Mouse (Mus musculus) kidney, embryonic 14.5 days (tissue): ENCODE results near the gene Phrf1. TPM values are rescaled to one million over a fixed set of nuclear protein-coding genes. Genes with fewer than 3 reads are reported as not detected.

Experiments
- ATAC-seq: fragments of 200-750 bp; cut with Nextera tagmentation; 2 replicates; pipeline ENCODE4 v1.8.0; 2017; ENCODE audit warnings: moderate number of reproducible peaks, mild to moderate bottlenecking, moderate TSS enrichment, moderate library complexity; ENCODE audit not compliant: low FRiP score, low TSS enrichment
- H3K27ac ChIP-seq: fragments of 300-500 bp; sonication (generic); 2 replicates; pipeline ENCODE4 v1.5.1; 2014; ENCODE audit warnings: low read depth, mild to moderate bottlenecking, low read length, moderate library complexity, mixed read lengths
- H3K27me3 ChIP-seq: fragments of 300-500 bp; sonication (generic); 2 replicates; pipeline ENCODE4 v1.6.1; 2014; ENCODE audit warnings: mild to moderate bottlenecking, low read length; ENCODE audit not compliant: control insufficient read depth, insufficient read depth
- H3K36me3 ChIP-seq: fragments of 300-500 bp; sonication (generic); 2 replicates; pipeline ENCODE4 v1.6.1; 2014; ENCODE audit warnings: low read length, mixed read lengths; ENCODE audit not compliant: control insufficient read depth, insufficient read depth
- H3K4me1 ChIP-seq: fragments of 300-500 bp; sonication (generic); 2 replicates; pipeline ENCODE4 v1.6.1; 2014; ENCODE audit warnings: low read length, mixed read lengths; ENCODE audit not compliant: control insufficient read depth, insufficient read depth
- H3K4me2 ChIP-seq: fragments of 300-500 bp; sonication (generic); replicated peaks from 2 replicates; pipeline ENCODE4 v1.6.1; 2014; ENCODE audit warnings: low read depth, mild to moderate bottlenecking, low read length
- H3K4me3 ChIP-seq: fragments of 300-500 bp; sonication (generic); 2 replicates; pipeline ENCODE4 v1.5.1; 2014; ENCODE audit warnings: mild to moderate bottlenecking, low read length
- H3K9ac ChIP-seq: fragments of 300-500 bp; sonication (generic); 2 replicates; pipeline ENCODE4 v1.6.1; 2014; ENCODE audit warnings: low read depth, mild to moderate bottlenecking, low read length, moderate library complexity
- H3K9me3 ChIP-seq: fragments of 300-500 bp; sonication (generic); 2 replicates; pipeline ENCODE4 v1.6.1; 2016; ENCODE audit warnings: low read length; ENCODE audit not compliant: control insufficient read depth
- WGBS: fragments of 180-500 bp; shearing (Covaris S2); extraction: QIAGEN DNeasy Blood & Tissue Kit; methylation state at CpG from one replicate; pipeline ENCODE4 v1.1.7; 2014; 5-methylcytosine and 5-hydroxymethylcytosine counted together
- polyA plus RNA-seq: library from polyadenylated mRNA; unstranded; fragments of >200 nt; fragmentation: Nextera tagmentation; extraction: Ambion mirVana; gene quantifications from 2 replicates; pipeline ENCODE4 v1.2.1, GENCODE M21; 2014

The Phrf1 gene
- polyA plus RNA-seq, 1 experiment from 2014 or later, result 82.6 TPM

- H3K27ac ChIP-seq, result peak overlapping the region; percentile 87
- H3K4me2 ChIP-seq, result peak overlapping the region; percentile 73
- peak; percentile 69 for ATAC-seq
- peak overlapping the region; percentile 63 for H3K4me3 ChIP-seq
- H3K9ac ChIP-seq, result peak overlapping the region; percentile 67
- peaks cover 12% of the 10 kb centered on the region; the same call in 1 of the 2 replicates for H3K36me3 ChIP-seq
- no peaks in the 10 kb centered on the region for H3K27me3 ChIP-seq
- no peaks in the 10 kb centered on the region for H3K9me3 ChIP-seq
- WGBS, result 2% methylated on average over 42 of the region's 42 CpGs
- peaks cover 29% of the 10 kb centered on the region for H3K4me1 ChIP-seq
Measured at GRCm38 (mm10) chr7:141215880-141216733, 12.5 kb upstream of the Phrf1 start.

- no peak overlapping the region for H3K27ac ChIP-seq
- WGBS, result 84% methylated on average over 11 of the region's 11 CpGs
Measured at GRCm38 (mm10) chr7:141216894-141217293, 11.7 kb upstream of the Phrf1 start.

GRCm38 (mm10) chr7:141217343-141218013 is 11.1 kb upstream of the Phrf1 start:
- Histone ChIP-seq H3K36me3 (peaks cover 12% of the 10 kb centered on the region; the same call in 1 of the 2 replicates), H3K9ac (peak overlapping the region; percentile 67; the same call in 1 of the 2 replicates), H3K4me3 (peak overlapping the region; percentile 3; the same call in 1 of the 2 replicates), H3K27ac (no peak overlapping the region), H3K27me3 (no peaks in the 10 kb centered on the region), H3K4me2 (peak overlapping the region; percentile 73), H3K4me1 (peaks cover 38% of the 10 kb centered on the region), H3K9me3 (no peaks in the 10 kb centered on the region)
- no peak for ATAC-seq
- WGBS, result 94% methylated on average over 17 of the region's 17 CpGs

More at GRCm38 (mm10) chr7:141216894-141217293, 11.7 kb upstream of the Phrf1 start:
- H3K4me1 ChIP-seq, result peaks cover 32% of the 10 kb centered on the region
- H3K4me3 ChIP-seq, result peak overlapping the region; percentile 63
- H3K27me3 ChIP-seq, result no peaks in the 10 kb centered on the region
- H3K9me3 ChIP-seq, result no peaks in the 10 kb centered on the region
- ATAC-seq, result no peak
- H3K36me3 ChIP-seq, result peaks cover 12% of the 10 kb centered on the region; the same call in 1 of the 2 replicates
- peak overlapping the region; percentile 67; the same call in 1 of the 2 replicates for H3K9ac ChIP-seq
- peak overlapping the region; percentile 73 for H3K4me2 ChIP-seq

GRCm38 (mm10) chr7:141218141-141218540 is 10.4 kb upstream of the Phrf1 start:
- no peaks in the 10 kb centered on the region for H3K9me3 ChIP-seq
- no peaks in the 10 kb centered on the region for H3K27me3 ChIP-seq
- no peak overlapping the region for H3K4me2 ChIP-seq
- 72% methylated on average over 3 of the region's 3 CpGs for WGBS
- no peak for ATAC-seq
- H3K4me1 ChIP-seq, result peaks cover 39% of the 10 kb centered on the region
- H3K27ac ChIP-seq, result no peak overlapping the region
- no peak overlapping the region for H3K4me3 ChIP-seq
- H3K9ac ChIP-seq, result peak overlapping the region; percentile 34
- H3K36me3 ChIP-seq, result peaks cover 12% of the 10 kb centered on the region; the same call in 1 of the 2 replicates

- no peak overlapping the region for H3K4me3 ChIP-seq
- WGBS, result 87% methylated on average over 5 of the region's 5 CpGs
- H3K27ac ChIP-seq, result no peak overlapping the region
- no peaks in the 10 kb centered on the region for H3K27me3 ChIP-seq
- no peak overlapping the region for H3K4me2 ChIP-seq
- ATAC-seq, result no peak
- no peaks in the 10 kb centered on the region for H3K9me3 ChIP-seq
- peaks cover 39% of the 10 kb centered on the region for H3K4me1 ChIP-seq
- peak overlapping the region; percentile 34 for H3K9ac ChIP-seq
- peaks cover 12% of the 10 kb centered on the region; the same call in 1 of the 2 replicates for H3K36me3 ChIP-seq
Measured at GRCm38 (mm10) chr7:141218557-141219133, 9.9 kb upstream of the Phrf1 start.

- Histone ChIP-seq H3K36me3 (peaks cover 12% of the 10 kb centered on the region; the same call in 1 of the 2 replicates), H3K27ac (no peak overlapping the region), H3K9ac (no peak overlapping the region), H3K27me3 (no peaks in the 10 kb centered on the region), H3K4me2 (no peak overlapping the region), H3K4me1 (peaks cover 34% of the 10 kb centered on the region), H3K9me3 (no peaks in the 10 kb centered on the region), H3K4me3 (no peak overlapping the region)
- no peak for ATAC-seq
- 94% methylated on average over 1 of the region's 1 CpGs for WGBS
Measured at GRCm38 (mm10) chr7:141219558-141220099, 9.0 kb upstream of the Phrf1 start.

- Histone ChIP-seq H3K4me1 (peaks cover 28% of the 10 kb centered on the region), H3K27me3 (no peaks in the 10 kb centered on the region), H3K4me2 (peak overlapping the region; percentile 95; the same call in 1 of the 2 replicates), H3K27ac (no peak overlapping the region), H3K36me3 (peaks cover 12% of the 10 kb centered on the region; the same call in 1 of the 2 replicates), H3K4me3 (peak overlapping the region; percentile 52; the same call in 1 of the 2 replicates), H3K9ac (peak overlapping the region; percentile 74; the same call in 1 of the 2 replicates), H3K9me3 (no peaks in the 10 kb centered on the region)
- no peak for ATAC-seq
- WGBS, result 88% methylated on average over 1 of the region's 1 CpGs
Measured at GRCm38 (mm10) chr7:141220377-141220776, 8.2 kb upstream of the Phrf1 start.

GRCm38 (mm10) chr7:141221249-141222125 is 7.1 kb upstream of the Phrf1 start:
- H3K36me3 ChIP-seq, result peaks cover 12% of the 10 kb centered on the region; the same call in 1 of the 2 replicates
- peak overlapping the region; percentile 95 for H3K4me2 ChIP-seq
- peaks cover 27% of the 10 kb centered on the region for H3K4me1 ChIP-seq
- peak; percentile 97 for ATAC-seq
- no peaks in the 10 kb centered on the region for H3K9me3 ChIP-seq
- H3K27ac ChIP-seq, result peak overlapping the region; percentile 83
- no peaks in the 10 kb centered on the region for H3K27me3 ChIP-seq
- peak overlapping the region; percentile 74 for H3K9ac ChIP-seq
- WGBS, result 4% methylated on average over 40 of the region's 44 CpGs
- peak overlapping the region; percentile 52 for H3K4me3 ChIP-seq
